Mouse (Mus musculus) large intestine, adult 2 months (tissue): Measurements from ENCODE around the gene Atl3. TPM values are rescaled to one million over a fixed set of nuclear protein-coding genes. Genes with fewer than 3 reads are reported as not detected.
A peak's percentile ranks its signal among the peaks of the same experiment; 100 is the strongest.

Experiments used
- DNase-seq: peaks from one replicate; pipeline ENCODE4 v3.0.0-alpha.2; 2012; ENCODE audit warnings: low read depth, low spot score
- WGBS: fragments of 180-500 bp; shearing (Covaris S2); methylation state at CpG from one replicate; pipeline ENCODE4 v1.1.7; 2018; 5-methylcytosine and 5-hydroxymethylcytosine counted together
- polyA plus RNA-seq: library from polyadenylated mRNA; depleted of rRNA; stranded (reverse); fragments of >200 nt; gene quantifications from 2 replicates; pipeline ENCODE4 v1.2.3, GENCODE M21; 2012

Atl3 gene
- polyA plus RNA-seq, 1 experiment: 7.1 TPM

GRCm38 (mm10) chr19:7554881-7555280, 61.0 kb downstream of the Atl3 start:
- WGBS: 75% methylated on average over 4 of the region's 4 CpGs
- no peak for DNase-seq

GRCm38 (mm10) chr19:7556641-7557040, 62.8 kb downstream of the Atl3 start:
- WGBS: 97% methylated on average over 1 of the region's 1 CpGs
- DNase-seq: no peak

GRCm38 (mm10) chr19:7557328-7557822, 63.5 kb downstream of the Atl3 start, which contains the start of gene Pla2g16:
Gene Pla2g16, plus strand, starts transcription at chr19:7557459.
- peak; percentile 65 for DNase-seq
- 2% methylated on average over 27 of the region's 27 CpGs for WGBS

GRCm38 (mm10) chr19:7557844-7558243, 64.0 kb downstream of the Atl3 start:
- 4% methylated on average over 4 of the region's 4 CpGs for WGBS
- DNase-seq: no peak

GRCm38 (mm10) chr19:7558675-7559074, 64.8 kb downstream of the Atl3 start:
- DNase-seq: peak; percentile 19
- WGBS: 17% methylated on average over 4 of the region's 4 CpGs

- DNase-seq: no peak
- 63% methylated on average over 4 of the region's 4 CpGs for WGBS
These were observed 66.1 kb downstream of the Atl3 start for GRCm38 (mm10) chr19:7559986-7560385.

- no peak for DNase-seq
- WGBS: 64% methylated on average over 3 of the region's 3 CpGs
These were observed 67.6 kb downstream of the Atl3 start for GRCm38 (mm10) chr19:7561456-7561855.

- DNase-seq: no peak
These were observed 68.8 kb downstream of the Atl3 start for GRCm38 (mm10) chr19:7562601-7563129.

GRCm38 (mm10) chr19:7563676-7564075, 69.8 kb downstream of the Atl3 start:
- WGBS: 41% methylated on average over 2 of the region's 2 CpGs
- DNase-seq: no peak

More at GRCm38 (mm10) chr19:7562601-7563129, 68.8 kb downstream of the Atl3 start:
- 81% methylated on average over 10 of the region's 10 CpGs for WGBS

- 89% methylated on average over 1 of the region's 1 CpGs for WGBS
- DNase-seq: no peak
These were observed 70.6 kb downstream of the Atl3 start for GRCm38 (mm10) chr19:7564457-7564856.

GRCm38 (mm10) chr19:7566826-7567225, 73.0 kb downstream of the Atl3 start:
- WGBS: 80% methylated on average over 3 of the region's 3 CpGs
- no peak for DNase-seq

- no peak for DNase-seq
- 72% methylated on average over 3 of the region's 3 CpGs for WGBS
These were observed 74.5 kb downstream of the Atl3 start for GRCm38 (mm10) chr19:7568364-7568763.

GRCm38 (mm10) chr19:7569650-7570049, 75.8 kb downstream of the Atl3 start:
- no peak for DNase-seq
- WGBS: 80% methylated on average over 5 of the region's 5 CpGs

GRCm38 (mm10) chr19:7576180-7576579, 82.3 kb downstream of the Atl3 start:
- 90% methylated on average over 1 of the region's 1 CpGs for WGBS
- DNase-seq: no peak

GRCm38 (mm10) chr19:7577710-7578109, 83.9 kb downstream of the Atl3 start:
- WGBS: 88% methylated on average over 3 of the region's 3 CpGs

GRCm38 (mm10) chr19:7581042-7581441, 87.2 kb downstream of the Atl3 start:
- DNase-seq: peak; percentile 31
- WGBS: 20% methylated on average over 5 of the region's 5 CpGs

More at GRCm38 (mm10) chr19:7577710-7578109, 83.9 kb downstream of the Atl3 start:
- DNase-seq: no peak

GRCm38 (mm10) chr19:7583101-7583500, 89.3 kb downstream of the Atl3 start:
- no peak for DNase-seq
- WGBS: 64% methylated on average over 7 of the region's 7 CpGs

- 70% methylated on average over 3 of the region's 3 CpGs for WGBS
- no peak for DNase-seq
These were observed 89.8 kb downstream of the Atl3 start for GRCm38 (mm10) chr19:7583599-7583998.

GRCm38 (mm10) chr19:7585279-7585678, 91.4 kb downstream of the Atl3 start:
- 86% methylated on average over 8 of the region's 8 CpGs for WGBS
- no peak for DNase-seq

GRCm38 (mm10) chr19:7585764-7586163, 91.9 kb downstream of the Atl3 start:
- DNase-seq: no peak
- 95% methylated on average over 6 of the region's 6 CpGs for WGBS
